Mouse (Mus musculus) forebrain, embryonic 11.5 days (tissue): ENCODE measurements around the gene Spdye4b. TPM values are rescaled to one million over a fixed set of nuclear protein-coding genes. Genes with fewer than 3 reads are reported as not detected.
A peak's percentile ranks its signal among the peaks of the same experiment; 100 is the strongest.
"Not testable (repeated sequence)": the region's sequence is repeated elsewhere in the genome, so short reads cannot be mapped to it uniquely, and the experiment has no call there.

Source experiments
- ATAC-seq: fragments of 200-750 bp; cut with Nextera tagmentation; replicated peaks from 2 replicates; pipeline ENCODE4 v1.8.0; 2017; ENCODE audit warnings: moderate TSS enrichment; ENCODE audit not compliant: low FRiP score
- DNase-seq: peaks from one replicate; pipeline ENCODE4 v3.0.0-alpha.2; 2017; ENCODE audit warnings: low spot score
- H3K27ac ChIP-seq: fragments of 300-500 bp; sonication (generic); 2 replicates; pipeline ENCODE4 v1.5.1; 2014; ENCODE audit warnings: low read depth, low read length
- H3K27me3 ChIP-seq: fragments of 300-500 bp; sonication (generic); 2 replicates; pipeline ENCODE4 v1.6.1; 2014; ENCODE audit warnings: mild to moderate bottlenecking, low read length, mixed read lengths; ENCODE audit not compliant: control insufficient read depth, insufficient read depth
- H3K36me3 ChIP-seq: fragments of 300-500 bp; sonication (generic); 2 replicates; pipeline ENCODE4 v1.6.1; 2014; ENCODE audit warnings: mild to moderate bottlenecking, low read length, moderate library complexity, mixed read lengths; ENCODE audit not compliant: control insufficient read depth, insufficient read depth
- H3K4me1 ChIP-seq: fragments of 300-500 bp; sonication (generic); replicated peaks from 2 replicates; pipeline ENCODE4 v1.6.1; 2014; ENCODE audit warnings: low read length, mixed read lengths; ENCODE audit not compliant: control insufficient read depth, insufficient read depth
- H3K4me2 ChIP-seq: fragments of 300-500 bp; sonication (generic); 2 replicates; pipeline ENCODE4 v1.6.1; 2014; ENCODE audit warnings: low read depth, mild to moderate bottlenecking, low read length, moderate library complexity, mixed read lengths; ENCODE audit not compliant: severe bottlenecking
- H3K4me3 ChIP-seq: fragments of 300-500 bp; sonication (generic); 2 replicates; pipeline ENCODE4 v1.5.1; 2014; ENCODE audit warnings: low read depth, low read length
- H3K9ac ChIP-seq: fragments of 300-500 bp; sonication (generic); 2 replicates; pipeline ENCODE4 v1.6.1; 2014; ENCODE audit warnings: low read length
- H3K9me3 ChIP-seq: fragments of 300-500 bp; sonication (generic); 2 replicates; pipeline ENCODE4 v1.6.1; 2016; ENCODE audit warnings: low read length, mixed read lengths; ENCODE audit not compliant: control insufficient read depth
- WGBS: fragments of 180-500 bp; shearing (Covaris S2); extraction: QIAGEN DNeasy Blood & Tissue Kit; methylation state at CpG from one replicate; pipeline ENCODE4 v1.1.7; 2014; 5-methylcytosine and 5-hydroxymethylcytosine counted together
- polyA plus RNA-seq: library from polyadenylated mRNA; unstranded; fragments of >200 nt; fragmentation: Nextera tagmentation; extraction: Ambion mirVana; gene quantifications from 2 replicates; pipeline ENCODE4 v1.2.1, GENCODE M21; 2014

The Spdye4b gene
- polyA plus RNA-seq: not detected in 2 replicates

- Histone ChIP-seq H3K4me3 (peak within 1 kb of the TSS; percentile 81), H3K9ac (peak within 1 kb of the TSS; percentile 88), H3K27me3 (no peaks in the 10 kb centered on the region), H3K9me3 (no peaks in the 10 kb centered on the region; the same call in 1 of the 2 replicates), H3K36me3 (peaks cover 11% of the 10 kb centered on the region), H3K4me1 (no peaks in the 10 kb centered on the region), H3K27ac (peak within 1 kb of the TSS; percentile 70), H3K4me2 (peak within 1 kb of the TSS; percentile 60)
- DNase-seq (peak; percentile 95), ATAC-seq (peak; percentile 95)
- under 1% methylated on average over 58 of the region's 58 CpGs for WGBS
Observed at GRCm38 (mm10) chr5:143180255-143181076, at the start of gene Spdye4b, which contains the start of gene Rbak. Gene Spdye4b, plus strand, starts transcription at chr5:143181017. Gene Rbak, minus strand, starts transcription at chr5:143180775.

- DNase-seq (no peak), ATAC-seq (no peak)
- no peaks in the 10 kb centered on the region for H3K27me3 ChIP-seq
- H3K9me3 ChIP-seq: no peaks in the 10 kb centered on the region
- no peak overlapping the region for H3K4me2 ChIP-seq
- no peaks in the 10 kb centered on the region for H3K36me3 ChIP-seq
- no peak overlapping the region for H3K4me3 ChIP-seq
- H3K4me1 ChIP-seq: no peaks in the 10 kb centered on the region
- WGBS: 84% methylated on average over 13 of the region's 13 CpGs
- no peak overlapping the region for H3K27ac ChIP-seq
- no peak overlapping the region for H3K9ac ChIP-seq
Observed at GRCm38 (mm10) chr5:143132935-143133514, 47.8 kb upstream of the Spdye4b start.

GRCm38 (mm10) chr5:143134216-143135010 lies 46.4 kb upstream of the Spdye4b start:
- not testable (repeated sequence) for H3K9ac ChIP-seq, ATAC-seq, H3K27me3 ChIP-seq, DNase-seq, H3K27ac ChIP-seq, H3K4me3 ChIP-seq, H3K4me2 ChIP-seq, H3K4me1 ChIP-seq, H3K9me3 ChIP-seq, H3K36me3 ChIP-seq
- WGBS: 76% methylated on average over 3 of the region's 6 CpGs

- Histone ChIP-seq H3K36me3 (no peaks in the 10 kb centered on the region), H3K4me2 (no peak overlapping the region), H3K4me3 (no peak overlapping the region), H3K27me3 (no peaks in the 10 kb centered on the region), H3K9ac (no peak overlapping the region), H3K27ac (no peak overlapping the region), H3K4me1 (no peaks in the 10 kb centered on the region), H3K9me3 (no peaks in the 10 kb centered on the region)
- no peak for ATAC-seq
- DNase-seq: no peak
- WGBS: 89% methylated on average over 7 of the region's 7 CpGs
Observed at GRCm38 (mm10) chr5:143135042-143135441, 45.8 kb upstream of the Spdye4b start.

DNA sequence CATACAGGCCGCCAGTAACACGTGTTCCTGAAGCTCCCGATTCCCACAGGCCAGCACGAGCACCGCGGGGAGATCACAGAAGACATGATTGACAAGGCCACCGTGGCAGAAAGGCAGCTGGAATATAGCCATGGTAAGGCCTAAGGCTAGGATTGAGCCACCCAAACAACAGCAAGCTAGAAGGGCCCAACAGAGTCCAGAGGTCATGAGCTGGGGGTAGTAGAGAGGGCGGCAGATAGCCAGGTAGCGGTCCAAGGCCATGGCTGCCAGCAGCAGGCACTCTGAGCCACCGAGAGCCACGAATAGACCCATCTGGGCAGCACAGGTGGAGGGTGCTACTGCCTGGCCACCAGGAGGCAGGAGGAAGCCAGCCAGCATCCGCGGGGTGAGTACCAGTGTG lies 43.2 kb upstream of the Spdye4b start:
- no peaks in the 10 kb centered on the region for H3K4me1 ChIP-seq
- H3K27ac ChIP-seq: no peak overlapping the region
- ATAC-seq: no peak
- no peak for DNase-seq
- H3K9ac ChIP-seq: no peak overlapping the region
- no peak overlapping the region for H3K4me2 ChIP-seq
- H3K36me3 ChIP-seq: no peaks in the 10 kb centered on the region
- no peak overlapping the region for H3K4me3 ChIP-seq
- no peaks in the 10 kb centered on the region for H3K9me3 ChIP-seq
- 92% methylated on average over 13 of the region's 13 CpGs for whole genome bisulfite sequencing
- no peaks in the 10 kb centered on the region for H3K27me3 ChIP-seq

GRCm38 (mm10) chr5:143147481-143147880 lies 33.3 kb upstream of the Spdye4b start, which contains the start of gene Olfr718-ps1:
Gene Olfr718-ps1, minus strand, starts transcription at chr5:143147581.
- 77% methylated on average over 3 of the region's 3 CpGs for WGBS
- no peak for ATAC-seq
- H3K27ac ChIP-seq: no peak within 1 kb of the TSS
- no peaks in the 10 kb centered on the region for H3K36me3 ChIP-seq
- H3K9ac ChIP-seq: no peak within 1 kb of the TSS
- no peak within 1 kb of the TSS for H3K4me3 ChIP-seq
- no peaks in the 10 kb centered on the region for H3K4me1 ChIP-seq
- H3K4me2 ChIP-seq: no peak within 1 kb of the TSS
- no peaks in the 10 kb centered on the region for H3K27me3 ChIP-seq
- H3K9me3 ChIP-seq: no peaks in the 10 kb centered on the region; the same call in 1 of the 2 replicates
- no peak for DNase-seq

DNA sequence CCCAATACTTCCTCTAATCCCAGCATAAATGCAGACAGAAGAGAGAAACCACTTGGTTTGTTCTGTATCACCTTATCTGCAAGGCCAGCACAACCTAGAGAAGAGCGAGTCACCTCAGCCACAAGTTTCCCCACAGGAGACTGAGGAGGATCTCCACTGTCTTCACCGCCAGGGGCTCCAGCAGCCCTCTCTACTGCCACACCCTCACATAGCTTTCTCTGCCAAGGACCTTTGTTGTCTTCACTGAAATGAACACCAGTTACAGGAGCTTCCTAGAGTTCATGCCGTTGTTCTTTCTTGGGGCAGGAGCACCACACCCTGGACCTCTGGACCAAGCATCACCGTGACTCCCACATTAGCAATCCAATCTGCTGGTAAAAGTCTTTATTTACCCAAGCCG lies 32.2 kb upstream of the Spdye4b start:
- no peak overlapping the region for H3K4me2 ChIP-seq
- no peak for DNase-seq
- ATAC-seq: no peak
- H3K27ac ChIP-seq: no peak overlapping the region
- no peak overlapping the region for H3K4me3 ChIP-seq
- WGBS: 91% methylated on average over 5 of the region's 5 CpGs
- no peaks in the 10 kb centered on the region; the same call in 1 of the 2 replicates for H3K9me3 ChIP-seq
- no peaks in the 10 kb centered on the region for H3K4me1 ChIP-seq
- no peaks in the 10 kb centered on the region for H3K27me3 ChIP-seq
- H3K36me3 ChIP-seq: no peaks in the 10 kb centered on the region
- no peak overlapping the region for H3K9ac ChIP-seq

DNA sequence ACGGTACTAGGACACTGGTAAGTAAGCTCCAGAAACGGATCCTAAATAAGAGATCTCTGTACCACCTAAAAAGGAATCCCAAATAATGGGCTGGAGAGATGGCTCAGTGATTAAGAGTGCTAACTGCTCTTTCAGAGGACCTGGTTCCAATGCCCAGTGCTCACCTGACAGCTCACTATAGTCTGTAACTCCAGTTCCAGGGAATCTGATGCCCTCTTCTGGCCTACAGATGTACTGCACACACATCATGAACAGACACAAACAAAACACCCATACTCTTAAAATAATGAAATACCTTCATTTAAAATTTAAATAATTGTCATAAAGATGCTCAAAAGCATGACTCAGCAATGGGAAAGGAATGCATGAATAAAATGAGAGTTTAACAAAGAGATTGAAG lies 31.3 kb upstream of the Spdye4b start:
- H3K36me3 ChIP-seq: no peaks in the 10 kb centered on the region
- 97% methylated on average over 2 of the region's 2 CpGs for WGBS
- no peak overlapping the region for H3K9ac ChIP-seq
- H3K4me1 ChIP-seq: no peaks in the 10 kb centered on the region
- no peak overlapping the region for H3K27ac ChIP-seq
- DNase-seq (no peak), ATAC-seq (no peak)
- no peaks in the 10 kb centered on the region for H3K27me3 ChIP-seq
- no peak overlapping the region for H3K4me2 ChIP-seq
- H3K4me3 ChIP-seq: no peak overlapping the region
- no peaks in the 10 kb centered on the region; the same call in 1 of the 2 replicates for H3K9me3 ChIP-seq
